Mouse (Mus musculus): ENCODE data around the gene Btbd19. TPM values are rescaled to one million over a fixed set of nuclear protein-coding genes. Genes with fewer than 3 reads are reported as not detected.
A peak's percentile ranks its signal among the peaks of the same experiment; 100 is the strongest.

The Btbd19 gene
- polyA plus RNA-seq, 1 experiment from 2014 or later: 2.8 TPM

DNA sequence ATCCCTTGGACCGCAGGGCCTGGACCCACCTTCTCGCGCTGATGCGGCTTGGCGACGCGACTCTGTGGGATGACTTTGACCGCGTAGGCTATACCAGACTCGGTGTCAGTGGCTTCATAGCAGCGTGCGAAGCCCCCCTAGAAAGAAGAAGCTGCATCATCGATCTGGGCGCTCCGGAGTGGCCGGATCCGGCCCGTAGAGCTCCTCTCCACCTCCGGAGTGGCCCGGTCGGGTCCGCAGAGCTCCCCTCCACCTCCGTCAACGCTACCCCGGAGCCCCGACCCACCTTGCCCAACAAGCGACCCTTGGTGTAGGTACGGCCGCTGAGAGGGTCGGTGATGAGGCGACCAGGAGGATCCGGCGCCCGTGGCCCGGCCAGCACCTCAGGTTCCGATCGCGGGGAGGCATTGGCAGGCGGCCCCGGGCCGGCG, 7.9 kb upstream of the Btbd19 start:
- WGBS: under 1% methylated on average over 39 of the region's 42 CpGs
- Histone ChIP-seq H3K4me2 (ENCODE audit: low read depth, low read length) (peak overlapping the region; percentile 99), H3K36me3 (replicated peaks; ENCODE audit: control insufficient read depth, insufficient read depth, low read depth, low read length) (no peaks in the 10 kb centered on the region; the same call in 1 of the 2 replicates), H3K27ac (replicated peaks; ENCODE audit: low read depth, low read length) (no peak overlapping the region), H3K9ac (replicated peaks; ENCODE audit: low read length) (peak overlapping the region; percentile 71), H3K9me3 (replicated peaks; ENCODE audit: control insufficient read depth, low read length) (no peaks in the 10 kb centered on the region), H3K4me3 (ENCODE audit: low read depth, low read length) (peak overlapping the region; percentile 81), H3K4me1 (ENCODE audit: control insufficient read depth, insufficient read depth, low read length) (peaks cover 9% of the 10 kb centered on the region; the same call in 1 of the 2 replicates), H3K27me3 (ENCODE audit: control insufficient read depth, insufficient read depth, low read length) (peaks cover 14% of the 10 kb centered on the region)
- DNase-seq (ENCODE audit: low spot score) (peak; percentile 30), ATAC-seq (replicated peaks; ENCODE audit: insufficient number of reproducible peaks, low FRiP score, low TSS enrichment, low read depth) (peak; percentile 20)

DNA sequence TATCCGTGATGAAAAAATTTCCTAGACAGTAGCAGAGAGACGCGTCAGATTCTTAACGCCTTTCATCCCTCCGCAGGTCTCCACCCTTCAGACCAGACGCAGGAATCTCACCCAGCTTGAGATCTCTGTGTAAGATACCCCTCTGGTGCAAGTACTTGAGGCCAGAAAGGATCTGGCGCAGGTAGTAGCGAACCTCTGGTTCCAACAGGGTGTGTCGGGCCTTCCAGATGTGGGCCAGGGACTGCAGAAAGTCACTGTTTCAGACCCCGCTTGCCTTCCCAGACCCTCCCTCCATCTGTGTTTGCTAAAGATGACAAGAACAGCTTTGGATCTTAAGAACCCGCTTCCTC, 7.2 kb upstream of the Btbd19 start:
- H3K4me1 ChIP-seq (ENCODE audit: control insufficient read depth, insufficient read depth, low read length): peaks cover 9% of the 10 kb centered on the region; the same call in 1 of the 2 replicates
- H3K4me3 ChIP-seq (ENCODE audit: low read depth, low read length): peak overlapping the region; percentile 81
- H3K9ac ChIP-seq (replicated peaks; ENCODE audit: low read length): peak overlapping the region; percentile 71
- no peak overlapping the region for H3K27ac ChIP-seq (replicated peaks; ENCODE audit: low read depth, low read length)
- H3K9me3 ChIP-seq (replicated peaks; ENCODE audit: control insufficient read depth, low read length): no peaks in the 10 kb centered on the region
- no peaks in the 10 kb centered on the region; the same call in 1 of the 2 replicates for H3K36me3 ChIP-seq (replicated peaks; ENCODE audit: control insufficient read depth, insufficient read depth, low read depth, low read length)
- DNase-seq (ENCODE audit: low spot score): no peak
- 9% methylated on average over 11 of the region's 11 CpGs for WGBS
- no peak for ATAC-seq (replicated peaks; ENCODE audit: insufficient number of reproducible peaks, low FRiP score, low TSS enrichment, low read depth)
- peaks cover 14% of the 10 kb centered on the region for H3K27me3 ChIP-seq (ENCODE audit: control insufficient read depth, insufficient read depth, low read length)
- H3K4me2 ChIP-seq (ENCODE audit: low read depth, low read length): peak overlapping the region; percentile 99

DNA sequence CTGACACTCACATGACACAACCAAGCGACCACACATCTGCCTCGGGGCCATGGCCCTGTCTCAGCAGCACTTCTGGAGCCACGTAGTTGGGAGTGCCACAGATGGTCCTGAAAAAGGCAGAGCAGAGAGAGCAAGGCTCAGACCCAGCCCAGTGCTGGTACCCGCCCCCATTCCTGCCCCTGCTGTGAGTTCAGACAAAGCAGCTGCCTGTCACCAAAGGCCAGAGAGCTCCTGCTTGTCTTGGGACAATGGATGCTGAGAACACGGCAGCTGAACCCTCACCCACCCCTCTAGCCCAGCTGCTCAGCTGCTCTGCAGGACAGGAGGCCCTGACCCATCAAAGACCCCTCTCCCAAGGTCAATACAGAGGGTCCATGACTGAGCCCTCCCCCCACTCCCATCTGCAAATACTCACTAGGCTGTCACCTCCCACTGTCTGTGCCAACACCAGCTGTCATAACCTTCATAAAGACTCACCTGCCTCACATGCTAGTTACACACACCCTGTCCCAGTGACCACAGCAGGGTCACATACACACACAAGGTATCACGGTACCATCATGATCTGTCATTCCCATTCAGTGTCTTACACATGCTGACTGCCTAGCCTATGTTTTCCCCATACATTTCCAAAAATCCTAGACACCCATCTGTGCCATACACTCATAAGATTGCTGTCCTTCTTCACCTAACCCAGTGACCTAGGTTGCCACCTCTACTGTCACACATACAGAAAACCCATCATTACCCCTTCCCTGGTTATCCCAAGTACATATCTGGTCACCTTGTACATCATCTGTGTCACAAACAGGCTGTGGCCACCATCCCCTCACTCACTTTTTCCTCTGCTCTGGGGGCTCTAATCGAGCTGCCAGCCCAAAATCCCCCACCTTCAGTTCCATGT, 6.6 kb upstream of the Btbd19 start:
- Histone ChIP-seq H3K9ac (replicated peaks; ENCODE audit: low read length) (no peak overlapping the region; the same call in 1 of the 2 replicates), H3K27ac (replicated peaks; ENCODE audit: low read depth, low read length) (no peak overlapping the region), H3K27me3 (ENCODE audit: control insufficient read depth, insufficient read depth, low read length) (peaks cover 14% of the 10 kb centered on the region), H3K36me3 (replicated peaks; ENCODE audit: control insufficient read depth, insufficient read depth, low read depth, low read length) (no peaks in the 10 kb centered on the region; the same call in 1 of the 2 replicates), H3K4me3 (ENCODE audit: low read depth, low read length) (peak overlapping the region; percentile 81), H3K4me1 (ENCODE audit: control insufficient read depth, insufficient read depth, low read length) (peaks cover 9% of the 10 kb centered on the region; the same call in 1 of the 2 replicates), H3K9me3 (replicated peaks; ENCODE audit: control insufficient read depth, low read length) (no peaks in the 10 kb centered on the region), H3K4me2 (ENCODE audit: low read depth, low read length) (peak overlapping the region; percentile 99)
- DNase-seq (ENCODE audit: low spot score) (peak; percentile 52), ATAC-seq (replicated peaks; ENCODE audit: insufficient number of reproducible peaks, low FRiP score, low TSS enrichment, low read depth) (peak; percentile 56)
- WGBS: 17% methylated on average over 7 of the region's 7 CpGs

DNA sequence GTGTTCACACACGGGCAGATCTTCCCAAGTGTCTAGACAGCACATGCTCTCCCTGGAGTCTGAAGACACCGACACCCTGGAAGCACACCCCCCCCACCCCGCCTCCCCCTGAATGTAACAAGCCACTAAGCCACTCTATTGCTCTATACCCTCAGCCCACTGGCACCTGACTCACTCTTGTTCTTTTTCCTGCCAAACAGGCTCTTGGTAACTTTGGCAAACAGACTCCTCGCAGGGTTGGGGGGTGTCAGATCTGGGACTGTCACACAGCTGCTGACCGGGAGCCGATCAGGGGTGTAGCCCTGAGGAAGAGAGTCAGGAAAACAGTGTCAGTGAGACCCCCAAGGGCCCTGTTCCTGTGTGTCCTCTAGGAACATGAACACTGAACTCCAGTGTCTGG, 5.7 kb upstream of the Btbd19 start:
- Histone ChIP-seq H3K9ac (replicated peaks; ENCODE audit: low read length) (no peak overlapping the region), H3K9me3 (replicated peaks; ENCODE audit: control insufficient read depth, low read length) (no peaks in the 10 kb centered on the region), H3K4me2 (ENCODE audit: low read depth, low read length) (peak overlapping the region; percentile 1; the same call in 1 of the 2 replicates), H3K27ac (replicated peaks; ENCODE audit: low read depth, low read length) (no peak overlapping the region), H3K27me3 (ENCODE audit: control insufficient read depth, insufficient read depth, low read length) (peaks cover 14% of the 10 kb centered on the region), H3K4me1 (ENCODE audit: control insufficient read depth, insufficient read depth, low read length) (peaks cover 9% of the 10 kb centered on the region; the same call in 1 of the 2 replicates), H3K4me3 (ENCODE audit: low read depth, low read length) (no peak overlapping the region), H3K36me3 (replicated peaks; ENCODE audit: control insufficient read depth, insufficient read depth, low read depth, low read length) (no peaks in the 10 kb centered on the region; the same call in 1 of the 2 replicates)
- DNase-seq (ENCODE audit: low spot score) (no peak), ATAC-seq (replicated peaks; ENCODE audit: insufficient number of reproducible peaks, low FRiP score, low TSS enrichment, low read depth) (no peak)
- 64% methylated on average over 6 of the region's 6 CpGs for WGBS

DNA sequence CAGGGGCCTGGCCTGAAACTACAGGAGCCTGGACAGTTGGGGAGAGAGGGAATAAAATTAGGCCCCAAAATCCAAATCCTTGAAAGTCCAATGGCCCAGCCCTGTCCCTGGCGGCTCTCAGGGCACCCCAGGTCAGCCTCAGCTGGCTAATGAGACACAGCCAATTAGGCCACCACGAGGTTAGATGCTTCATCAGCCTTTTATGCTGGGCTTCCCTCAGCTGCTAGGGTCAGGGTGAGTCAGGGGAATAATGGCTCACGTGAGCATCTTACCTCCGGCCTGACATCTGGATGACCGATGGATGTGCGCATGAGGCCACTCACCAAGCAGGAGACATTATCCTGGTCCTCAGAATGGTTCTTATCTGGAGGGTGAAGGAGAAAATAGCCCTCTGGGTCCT, 5.3 kb upstream of the Btbd19 start:
- Histone ChIP-seq H3K4me2 (ENCODE audit: low read depth, low read length) (no peak overlapping the region), H3K27ac (replicated peaks; ENCODE audit: low read depth, low read length) (no peak overlapping the region), H3K9ac (replicated peaks; ENCODE audit: low read length) (no peak overlapping the region), H3K36me3 (replicated peaks; ENCODE audit: control insufficient read depth, insufficient read depth, low read depth, low read length) (no peaks in the 10 kb centered on the region; the same call in 1 of the 2 replicates), H3K4me3 (ENCODE audit: low read depth, low read length) (no peak overlapping the region), H3K4me1 (ENCODE audit: control insufficient read depth, insufficient read depth, low read length) (peaks cover 11% of the 10 kb centered on the region; the same call in 1 of the 2 replicates), H3K27me3 (ENCODE audit: control insufficient read depth, insufficient read depth, low read length) (peaks cover 14% of the 10 kb centered on the region), H3K9me3 (replicated peaks; ENCODE audit: control insufficient read depth, low read length) (no peaks in the 10 kb centered on the region)
- ATAC-seq (replicated peaks; ENCODE audit: insufficient number of reproducible peaks, low FRiP score, low TSS enrichment, low read depth) (no peak), DNase-seq (ENCODE audit: low spot score) (no peak)
- WGBS: 60% methylated on average over 6 of the region's 6 CpGs

DNA sequence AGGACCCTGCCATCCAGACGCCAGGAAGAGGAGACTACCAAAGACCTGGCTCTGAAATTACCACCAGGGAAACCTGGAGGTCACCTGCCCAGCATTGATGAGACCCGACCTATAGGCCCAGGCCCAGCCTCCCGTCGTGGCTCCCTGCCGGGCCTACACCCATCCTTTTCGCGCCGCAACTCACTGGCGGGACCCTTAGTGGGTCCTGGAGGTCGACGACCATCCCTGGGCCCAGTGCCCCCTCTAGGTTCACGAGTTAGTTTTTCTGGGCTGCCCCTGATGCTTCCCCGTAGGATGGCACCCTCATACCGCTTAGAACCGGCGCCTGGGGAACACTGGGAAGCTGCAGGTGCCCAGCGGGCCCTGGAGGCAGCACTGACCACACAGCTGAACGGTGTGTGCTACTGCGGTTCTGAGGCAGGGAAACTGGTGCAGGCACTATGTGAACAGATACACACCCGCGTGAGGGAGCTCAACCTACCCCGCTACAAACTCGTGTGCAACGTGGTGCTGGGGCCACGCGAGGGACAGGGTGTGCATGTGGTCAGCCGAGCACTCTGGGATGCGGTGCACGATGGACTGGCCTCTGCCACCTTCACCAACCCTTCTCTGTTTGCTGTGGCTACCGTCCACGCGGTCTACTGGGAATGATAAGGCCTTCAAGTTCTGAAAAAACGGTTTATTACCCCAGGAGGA, 2.6 kb upstream of the Btbd19 start:
- Histone ChIP-seq H3K4me3 (ENCODE audit: low read depth, low read length) (no peak overlapping the region), H3K9ac (replicated peaks; ENCODE audit: low read length) (no peak overlapping the region), H3K27me3 (ENCODE audit: control insufficient read depth, insufficient read depth, low read length) (peaks cover 14% of the 10 kb centered on the region), H3K36me3 (replicated peaks; ENCODE audit: control insufficient read depth, insufficient read depth, low read depth, low read length) (no peaks in the 10 kb centered on the region; the same call in 1 of the 2 replicates), H3K9me3 (replicated peaks; ENCODE audit: control insufficient read depth, low read length) (no peaks in the 10 kb centered on the region), H3K27ac (replicated peaks; ENCODE audit: low read depth, low read length) (no peak overlapping the region), H3K4me1 (ENCODE audit: control insufficient read depth, insufficient read depth, low read length) (peaks cover 16% of the 10 kb centered on the region), H3K4me2 (ENCODE audit: low read depth, low read length) (no peak overlapping the region)
- WGBS: 89% methylated on average over 33 of the region's 33 CpGs
- ATAC-seq (replicated peaks; ENCODE audit: insufficient number of reproducible peaks, low FRiP score, low TSS enrichment, low read depth) (no peak), DNase-seq (ENCODE audit: low spot score) (no peak)

DNA sequence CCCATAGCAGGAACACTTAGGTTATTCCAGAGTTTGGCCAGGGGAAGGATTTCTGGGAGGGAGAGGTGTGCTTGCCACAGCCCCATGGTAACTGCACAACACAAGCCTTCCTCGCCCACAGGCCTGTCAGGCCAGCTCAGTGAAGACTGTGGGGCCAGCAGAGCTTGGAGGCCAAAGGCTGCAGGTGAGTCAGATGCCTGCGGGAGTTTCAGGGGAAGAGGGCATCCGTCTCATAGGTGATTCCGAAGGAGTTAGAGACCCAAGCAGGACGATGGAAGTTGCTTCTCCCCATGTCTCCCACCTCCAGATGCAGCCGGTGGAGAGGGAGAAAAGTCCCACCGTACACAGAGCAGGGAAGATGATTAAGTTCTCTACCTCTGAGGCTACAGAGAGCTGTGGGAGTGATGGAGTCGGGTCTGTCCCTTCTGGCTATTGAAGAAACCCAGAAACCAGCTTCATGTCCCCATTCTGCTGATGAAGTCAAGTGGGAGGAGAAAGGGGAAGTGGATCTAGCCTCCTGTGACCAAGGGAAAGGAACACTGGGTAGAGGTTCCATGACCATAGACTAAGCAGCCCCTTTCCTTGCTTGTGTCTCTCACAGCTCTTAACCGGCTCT, 1.3 kb upstream of the Btbd19 start, which contains the start of gene Tctex1d4:
Tctex1d4 (plus strand) TSS at position 120 of the 616 bp plus-strand sequence.
- ATAC-seq (replicated peaks; ENCODE audit: insufficient number of reproducible peaks, low FRiP score, low TSS enrichment, low read depth) (no peak), DNase-seq (ENCODE audit: low spot score) (no peak)
- Histone ChIP-seq H3K9me3 (replicated peaks; ENCODE audit: control insufficient read depth, low read length) (no peaks in the 10 kb centered on the region), H3K4me2 (ENCODE audit: low read depth, low read length) (no peak within 1 kb of the TSS), H3K36me3 (replicated peaks; ENCODE audit: control insufficient read depth, insufficient read depth, low read depth, low read length) (no peaks in the 10 kb centered on the region; the same call in 1 of the 2 replicates), H3K27ac (replicated peaks; ENCODE audit: low read depth, low read length) (peak within 1 kb of the TSS; percentile 43; the same call in 1 of the 2 replicates), H3K4me1 (ENCODE audit: control insufficient read depth, insufficient read depth, low read length) (peaks cover 11% of the 10 kb centered on the region), H3K9ac (replicated peaks; ENCODE audit: low read length) (peak within 1 kb of the TSS; percentile 63; the same call in 1 of the 2 replicates), H3K4me3 (ENCODE audit: low read depth, low read length) (no peak within 1 kb of the TSS), H3K27me3 (ENCODE audit: control insufficient read depth, insufficient read depth, low read length) (peaks cover 2% of the 10 kb centered on the region; the same call in 1 of the 2 replicates)
- 88% methylated on average over 9 of the region's 9 CpGs for WGBS

All from embryonic facial prominence, embryonic 11.5 days (tissue).